Comparison of ENCODE assay signal across 27 mouse cellular contexts in genomic region chr6:84357911-84358310, GRCm38 (mm10).
"Had no signal": no experiment of that assay in that cellular context is flagged by ENCODE, and none has a peak within 500 bp of the region (broad histone marks: within the 10 kb centered on the region; RNA-seq: fewer than 3 reads in every experiment).

No protein-coding gene starts in this region.

- DNase-seq: gastrocnemius, adult 2 months; gastrocnemius, postnatal 10 days; gastrocnemius, postnatal 25 days; heart, postnatal 10 days; heart, postnatal 4 days; kidney, adult 18-20 months; kidney, adult 8-10 months; kidney, postnatal 10 days; kidney, postnatal 25 days; kidney, postnatal 4 days; liver; liver, embryonic 13.5 days had no signal

- H3K27me3 ChIP-seq: hindbrain, embryonic 12.5 days; intestine, embryonic 15.5 days; liver, embryonic 13.5 days; liver, embryonic 15.5 days had no signal

- H3K9me3 ChIP-seq: heart, embryonic 10.5 days; heart, embryonic 12.5 days; hindbrain, embryonic 10.5 days; hindbrain, embryonic 12.5 days; intestine, embryonic 15.5 days; limb, embryonic 13.5 days; liver, embryonic 13.5 days; liver, embryonic 15.5 days had no signal

- H3K4me3 ChIP-seq: gastrocnemius, adult 2 months; heart, adult 2 months; heart, embryonic 10.5 days; heart, embryonic 12.5 days; hindbrain, embryonic 10.5 days; hindbrain, embryonic 12.5 days; intestine, embryonic 15.5 days; layer of hippocampus, adult 2 months; left cerebral cortex, adult 2 months; limb, embryonic 13.5 days; liver, embryonic 13.5 days; liver, embryonic 15.5 days had no signal

- H3K36me3 ChIP-seq: heart, embryonic 10.5 days; heart, embryonic 12.5 days; hindbrain, embryonic 10.5 days; hindbrain, embryonic 12.5 days; intestine, embryonic 15.5 days; limb, embryonic 13.5 days; liver, embryonic 13.5 days; liver, embryonic 15.5 days had no signal

- H3K27ac ChIP-seq: gastrocnemius, adult 2 months; heart, adult 2 months; heart, embryonic 10.5 days; hindbrain, embryonic 10.5 days; hindbrain, embryonic 12.5 days; hindbrain, embryonic 14.5 days; intestine, embryonic 15.5 days; layer of hippocampus, adult 2 months; left cerebral cortex, adult 2 months; limb, embryonic 13.5 days; liver, embryonic 13.5 days; liver, embryonic 15.5 days had no signal

- ATAC-seq: hindbrain, embryonic 16.5 days; inflammation-experienced regulatory T-cells, adult 6 months; intestine, embryonic 15.5 days; intestine, postnatal 0 days had no signal

- H3K4me1 ChIP-seq: heart, embryonic 10.5 days; hindbrain, embryonic 12.5 days; intestine, embryonic 15.5 days; liver, embryonic 13.5 days; liver, embryonic 15.5 days had no signal

- H3K9ac ChIP-seq: heart, embryonic 12.5 days; hindbrain, embryonic 12.5 days; hindbrain, embryonic 14.5 days; intestine, embryonic 15.5 days; limb, embryonic 13.5 days; liver, embryonic 13.5 days; liver, embryonic 15.5 days had no signal

- H3K4me2 ChIP-seq: heart, embryonic 12.5 days; hindbrain, embryonic 12.5 days; hindbrain, embryonic 14.5 days; intestine, embryonic 15.5 days; limb, embryonic 13.5 days; liver, embryonic 11.5 days; liver, embryonic 13.5 days; liver, embryonic 15.5 days had no signal
